Mouse (Mus musculus) brain, embryonic 14.5 days (tissue): ENCODE results near the gene Rnft2. TPM values are rescaled to one million over a fixed set of nuclear protein-coding genes. Genes with fewer than 3 reads are reported as not detected.

Source experiments
- DNase-seq: peaks from one replicate; pipeline ENCODE4 v3.0.0-alpha.2; 2011; ENCODE audit warnings: low read depth
- CTCF ChIP-seq: fragments of 200-500 bp; IDR thresholded peaks from 2 replicates; pipeline ENCODE4 v1.5.1; 2012; ENCODE audit warnings: inconsistent platforms, mild to moderate bottlenecking, moderate library complexity, borderline replicate concordance; ENCODE audit not compliant: insufficient read depth, insufficient read length; ENCODE audit errors: extremely low read depth
- POLR2A ChIP-seq: fragments of 200-500 bp; IDR thresholded peaks from 2 replicates; pipeline ENCODE4 v1.6.1; 2012; ENCODE audit warnings: mild to moderate bottlenecking, inconsistent platforms, borderline replicate concordance; ENCODE audit not compliant: poor library complexity, insufficient read depth, insufficient read length, severe bottlenecking; ENCODE audit errors: extremely low read depth
- polyA plus RNA-seq: library from polyadenylated mRNA; depleted of rRNA; stranded (reverse); fragments of >200 nt; gene quantifications from 2 replicates; pipeline ENCODE4 v1.2.3, GENCODE M21; 2012

Rnft2 gene
- polyA plus RNA-seq, 1 experiment, result 97.9 TPM

GRCm38 (mm10) chr5:118186903-118187633 lies 57.8 kb downstream of the Rnft2 start:
- peak; percentile 83 for DNase-seq
- no peak for TF ChIP-seq POLR2A
- no peak for TF ChIP-seq CTCF

- TF ChIP-seq CTCF, result no peak
- TF ChIP-seq POLR2A, result no peak
- no peak for DNase-seq
Observed at GRCm38 (mm10) chr5:118177640-118178039, 67.3 kb downstream of the Rnft2 start.

- no peak for DNase-seq
- TF ChIP-seq CTCF, result no peak
- no peak for TF ChIP-seq POLR2A
Observed at GRCm38 (mm10) chr5:118175137-118175536, 69.8 kb downstream of the Rnft2 start.

GRCm38 (mm10) chr5:118174310-118175009 lies 70.5 kb downstream of the Rnft2 start:
- TF ChIP-seq POLR2A (no peak), CTCF (no peak)
- no peak for DNase-seq

GRCm38 (mm10) chr5:118172078-118172723 lies 72.7 kb downstream of the Rnft2 start:
- DNase-seq, result no peak

GRCm38 (mm10) chr5:118171665-118172064 lies 73.3 kb downstream of the Rnft2 start:
- DNase-seq, result no peak
- TF ChIP-seq POLR2A (no peak), CTCF (no peak)

More at GRCm38 (mm10) chr5:118172078-118172723, 72.7 kb downstream of the Rnft2 start:
- no peak for TF ChIP-seq CTCF
- no peak for TF ChIP-seq POLR2A

- peak; percentile 44 for DNase-seq
Observed at GRCm38 (mm10) chr5:118170888-118171529, 73.9 kb downstream of the Rnft2 start.

GRCm38 (mm10) chr5:118169222-118170221 lies 75.4 kb downstream of the Rnft2 start:
- peak; percentile 24; the same call in 1 of the 2 replicates for TF ChIP-seq CTCF
- no peak for TF ChIP-seq POLR2A
- DNase-seq, result peak; percentile 37

More at GRCm38 (mm10) chr5:118170888-118171529, 73.9 kb downstream of the Rnft2 start:
- TF ChIP-seq POLR2A, result no peak
- peak; percentile 43; the same call in 1 of the 2 replicates for TF ChIP-seq CTCF

- no peak for TF ChIP-seq CTCF
- no peak for TF ChIP-seq POLR2A
- peak; percentile 75 for DNase-seq
Observed at GRCm38 (mm10) chr5:118167561-118167995, 77.3 kb downstream of the Rnft2 start.

- no peak for DNase-seq
- no peak for TF ChIP-seq CTCF
- TF ChIP-seq POLR2A, result no peak
Observed at GRCm38 (mm10) chr5:118165462-118165861, 79.5 kb downstream of the Rnft2 start.

GRCm38 (mm10) chr5:118164581-118164980 lies 80.3 kb downstream of the Rnft2 start, which contains the start of gene Hrk:
Gene Hrk, plus strand, starts transcription at chr5:118164648.
- TF ChIP-seq CTCF, result no peak
- no peak for TF ChIP-seq POLR2A
- DNase-seq, result peak; percentile 31
